Mouse (Mus musculus) thymus, postnatal 14 days (tissue): Measurements from ENCODE around the gene Trim62.

Experiments
- DNase-seq: peaks from one replicate; pipeline ENCODE4 v3.0.0; 2021

The Trim62 gene

DNA sequence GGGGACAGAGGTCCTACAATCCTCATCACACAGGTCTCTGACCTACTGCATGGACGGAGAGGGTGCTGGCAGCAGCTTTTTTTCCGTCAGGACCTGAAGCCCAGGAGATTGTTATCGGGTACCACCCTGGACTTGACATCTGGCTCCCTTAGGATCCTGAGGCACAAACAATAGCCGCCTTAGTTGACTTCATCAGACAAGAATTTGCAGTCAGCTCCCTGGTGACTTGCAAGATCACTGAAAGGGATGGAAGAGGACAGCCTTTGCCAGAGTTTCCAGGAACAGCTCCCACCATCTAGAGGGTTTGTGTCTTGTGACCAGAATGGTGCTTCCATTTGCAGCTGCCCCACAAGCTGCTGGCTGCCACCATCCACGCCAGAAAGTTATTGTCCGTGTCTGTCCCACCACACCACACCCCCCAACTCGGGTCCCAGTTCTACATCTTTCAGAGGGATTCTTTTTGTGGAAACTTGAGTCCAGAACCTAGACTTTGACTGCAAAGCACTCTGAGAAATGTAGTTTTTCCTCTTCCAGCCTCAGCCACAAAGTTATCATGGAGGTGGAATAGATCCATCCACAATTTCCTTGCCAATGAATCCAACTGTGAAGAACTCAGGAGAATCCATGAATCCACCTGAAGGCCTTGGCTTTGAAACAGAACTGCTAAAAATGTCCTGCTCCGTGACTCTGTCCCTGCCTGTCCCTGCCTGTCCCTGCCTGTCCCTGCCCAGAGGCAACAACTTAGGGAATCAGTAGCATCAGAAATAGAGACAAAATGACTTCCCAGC, 27.1 kb downstream of the Trim62 start:
- no peak for DNase-seq

DNA sequence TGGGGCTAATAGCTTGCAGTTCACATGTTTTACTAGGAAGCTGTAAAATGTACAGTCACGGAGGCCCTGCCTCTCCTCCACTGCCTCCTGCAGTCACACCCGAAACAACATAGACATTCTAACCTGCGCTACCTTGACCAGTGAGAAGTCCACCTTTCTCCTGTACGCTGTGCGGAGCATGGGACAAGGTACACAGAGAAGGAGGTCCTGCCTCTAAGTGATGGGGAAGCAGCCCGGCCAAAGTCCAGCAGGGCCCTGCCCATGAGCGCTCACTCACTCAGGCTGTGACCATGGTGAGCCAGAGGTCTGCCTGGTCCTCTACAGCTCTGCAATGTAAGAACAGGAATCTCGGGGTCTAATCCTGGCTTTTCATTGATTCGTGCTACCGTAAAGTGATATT, 28.7 kb downstream of the Trim62 start:
- DNase-seq, result no peak

DNA sequence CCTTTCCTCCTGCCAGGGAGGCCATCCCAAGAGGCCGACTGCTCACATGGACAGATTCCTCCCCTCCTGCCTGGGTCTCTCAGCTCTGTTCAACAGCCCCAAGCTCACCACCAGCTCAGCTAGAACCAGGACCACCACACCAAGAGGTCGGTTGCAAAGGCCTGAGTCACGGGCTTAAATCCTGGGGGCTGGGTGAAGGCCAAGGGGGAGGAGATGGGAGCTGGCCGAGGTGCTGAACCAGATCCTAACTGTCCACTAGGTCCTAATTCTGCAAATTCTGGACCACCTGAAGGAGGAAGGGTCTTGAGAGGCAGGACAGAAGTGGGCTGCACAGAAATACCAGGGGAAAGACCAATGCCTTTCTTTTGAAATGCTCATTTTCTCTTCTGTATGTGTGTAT, 30.4 kb downstream of the Trim62 start:
- DNase-seq, result no peak

DNA sequence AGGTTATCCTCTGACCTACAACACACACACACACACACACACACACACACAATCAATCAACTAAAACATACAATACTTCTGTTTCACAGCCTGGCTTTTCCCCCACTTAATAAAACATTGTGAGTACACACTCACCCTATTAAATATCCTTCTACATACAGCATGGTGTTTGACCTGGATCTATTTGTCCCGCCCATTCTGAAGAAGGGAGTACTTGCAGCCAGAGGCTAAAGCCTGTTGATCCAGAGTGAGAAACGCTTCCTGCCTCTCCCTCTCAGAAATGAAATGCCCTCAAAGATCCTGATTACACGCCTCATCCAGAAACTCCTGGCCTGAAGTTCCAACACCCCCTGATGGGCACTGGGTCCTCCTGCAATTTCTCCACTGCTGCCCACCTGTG, 33.7 kb downstream of the Trim62 start:
- no peak for DNase-seq

DNA sequence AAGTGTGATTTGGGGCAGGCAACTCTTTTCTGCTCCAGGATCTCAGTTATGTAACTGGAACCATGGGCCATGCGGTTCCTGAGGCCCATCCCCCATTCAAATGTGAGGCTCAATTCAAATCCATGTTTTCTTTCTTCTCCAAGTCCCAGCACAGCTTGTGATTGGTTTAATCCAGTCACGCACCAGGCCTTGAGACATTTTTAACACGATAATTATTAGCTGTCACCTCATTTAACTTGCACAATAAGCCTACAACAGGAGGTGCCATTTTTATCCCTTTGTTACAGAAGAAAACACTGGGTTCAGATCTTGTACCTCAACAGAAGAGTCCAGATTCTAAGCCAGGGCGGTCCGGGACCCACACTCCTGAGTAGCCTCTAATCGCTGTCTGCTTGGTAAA, 34.4 kb downstream of the Trim62 start:
- no peak for DNase-seq

DNA sequence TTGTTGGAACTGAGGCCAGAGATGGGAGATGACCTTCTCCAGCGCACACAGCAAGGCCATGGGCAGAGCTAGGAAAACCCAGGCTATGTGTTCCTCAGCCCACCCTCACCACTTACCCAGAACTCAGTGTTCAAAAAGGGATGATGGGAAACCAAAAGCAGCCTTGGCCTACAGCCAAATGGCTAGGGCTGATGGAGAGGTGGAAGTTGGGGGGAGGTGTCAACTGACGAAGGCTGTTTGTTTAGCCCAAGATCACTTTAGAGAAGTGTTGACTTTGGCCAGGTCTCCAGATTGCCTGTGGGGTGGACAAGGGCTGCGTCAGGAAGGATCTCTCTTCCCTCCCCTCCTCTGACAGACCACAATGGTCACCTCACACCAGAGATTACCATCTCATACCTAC, 34.8 kb downstream of the Trim62 start:
- DNase-seq, result no peak

DNA sequence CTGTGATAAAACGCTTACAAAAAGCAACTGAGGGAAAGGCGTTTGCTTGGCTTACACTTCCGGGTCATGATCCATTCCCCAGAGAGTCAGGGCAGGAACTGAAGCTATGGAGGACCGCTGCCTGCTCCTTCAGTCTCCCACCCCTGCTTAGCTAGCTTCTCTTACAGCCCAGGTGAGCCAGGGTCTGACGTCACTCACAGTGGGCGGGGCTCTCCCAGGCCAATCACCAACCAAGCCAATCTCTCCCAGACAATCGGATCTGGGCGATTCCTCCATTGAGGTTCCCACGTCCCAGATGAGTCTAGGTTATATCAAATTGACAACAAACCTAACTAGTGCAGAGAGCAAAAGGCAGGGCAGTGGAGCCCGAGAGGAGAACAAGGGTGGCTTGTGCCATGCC, 35.7 kb downstream of the Trim62 start:
- DNase-seq, result no peak

DNA sequence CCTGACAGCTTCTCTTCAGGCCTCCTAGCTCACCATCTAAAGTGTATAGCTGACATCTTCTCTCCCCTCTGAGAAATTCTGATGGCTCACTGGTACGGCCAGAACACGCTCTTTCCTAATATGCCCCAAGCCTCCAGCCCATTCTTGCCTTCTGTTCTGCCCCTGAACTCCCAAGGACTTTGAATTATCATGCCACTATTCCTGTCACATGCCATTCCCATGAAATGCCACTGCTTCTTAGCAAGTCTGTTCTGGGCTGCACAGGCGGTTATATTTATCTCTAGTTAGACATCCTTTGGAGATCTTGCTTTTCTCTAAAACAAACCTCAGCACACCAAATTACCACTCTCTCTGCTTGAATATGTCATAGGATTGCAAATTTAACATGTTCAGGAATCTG, 40.2 kb downstream of the Trim62 start:
- DNase-seq, result no peak

DNA sequence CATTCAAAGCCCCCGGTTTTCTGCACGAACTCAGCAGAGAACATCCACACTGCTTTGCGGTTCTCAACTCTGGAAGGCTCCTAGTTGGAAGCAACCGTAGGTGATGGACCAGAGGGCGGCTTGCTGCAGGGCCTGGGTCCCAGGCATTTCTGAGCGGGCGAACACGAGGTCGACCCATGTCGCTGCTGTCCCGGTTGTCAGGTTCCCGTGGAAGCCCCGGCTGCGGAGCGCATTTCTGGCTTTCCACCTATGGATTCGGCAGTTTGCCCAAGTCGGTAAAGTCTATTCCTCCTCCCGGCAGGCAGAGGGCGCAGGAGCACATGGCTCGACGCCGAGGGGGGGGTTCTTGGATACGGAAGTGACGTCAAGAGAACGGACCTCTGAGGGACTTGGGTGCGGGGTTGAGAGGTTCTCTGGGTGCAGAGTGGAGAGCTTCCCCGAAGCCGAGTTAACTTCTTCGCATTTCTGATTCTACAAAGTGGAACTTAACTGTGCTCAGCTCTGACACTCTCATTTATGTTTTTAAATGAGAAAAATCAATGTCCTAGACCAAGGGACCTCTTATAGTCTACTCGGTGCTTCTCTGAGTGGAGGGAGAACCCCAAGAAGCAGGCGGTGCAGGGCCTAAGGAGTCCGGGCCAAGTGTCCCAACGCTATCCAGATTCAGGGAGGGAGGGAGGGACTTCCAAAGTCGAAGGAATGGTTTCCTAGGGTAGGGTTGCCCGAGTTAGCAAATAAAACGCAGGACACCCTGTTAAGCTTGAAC, 41.6 kb downstream of the Trim62 start:
- DNase-seq, result peak; percentile 75

DNA sequence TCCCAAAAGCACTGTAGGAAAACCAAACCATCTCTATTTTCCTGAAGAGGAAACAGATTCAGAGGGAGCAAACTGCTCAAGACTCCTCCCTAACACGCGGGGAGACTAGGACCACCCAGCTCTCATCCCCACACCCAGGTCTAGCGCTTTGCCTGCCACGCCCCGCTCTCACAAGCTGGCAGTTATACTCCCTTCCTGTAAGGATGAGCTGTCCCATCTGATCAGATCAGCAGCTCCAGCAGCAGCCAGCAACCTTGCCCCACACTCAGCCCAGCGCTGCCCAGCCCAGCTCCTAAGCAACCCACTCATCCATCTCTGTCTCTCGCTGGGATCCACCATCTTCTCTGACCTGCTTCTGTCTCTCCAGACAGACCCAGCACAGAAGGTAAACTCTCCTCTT, 49.4 kb downstream of the Trim62 start:
- DNase-seq, result no peak

DNA sequence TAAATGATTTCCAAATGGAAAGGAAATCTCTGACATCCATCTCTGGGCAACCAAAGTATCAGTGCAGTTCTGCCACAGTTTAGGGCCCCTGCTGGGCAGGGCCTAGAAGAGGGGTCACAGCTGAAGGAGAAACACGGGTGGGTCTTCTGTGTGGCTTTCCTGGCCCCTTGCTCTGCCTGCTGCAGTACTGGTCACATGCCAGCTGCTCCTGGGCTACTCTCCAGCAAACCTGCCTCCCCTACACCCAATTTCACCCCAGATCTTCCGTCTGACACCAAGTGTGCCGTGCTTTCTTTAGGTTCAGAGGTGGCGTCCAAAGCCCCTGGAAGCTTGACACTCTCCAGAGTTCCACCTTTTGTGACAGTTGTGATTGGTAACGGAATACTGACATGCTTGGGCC, 52.2 kb downstream of the Trim62 start:
- DNase-seq, result no peak

DNA sequence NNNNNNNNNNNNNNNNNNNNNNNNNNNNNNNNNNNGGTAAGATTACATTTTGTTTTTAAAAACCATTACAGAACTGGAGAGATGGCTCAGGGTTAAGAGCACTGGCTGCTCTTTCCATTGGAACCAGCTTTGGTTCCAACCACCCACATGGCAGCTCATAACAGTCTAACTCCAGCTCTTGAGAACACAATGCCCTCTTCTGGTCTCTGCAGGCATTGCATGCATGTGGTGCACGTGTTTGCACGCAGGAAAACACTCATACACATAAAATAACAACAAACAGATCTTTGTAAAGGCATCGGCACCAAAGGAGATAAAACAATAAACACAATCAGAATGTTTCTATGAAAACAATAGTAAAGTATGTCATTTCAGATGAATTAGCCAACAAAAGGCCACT, 59.0 kb downstream of the Trim62 start:
- no peak for DNase-seq

DNA sequence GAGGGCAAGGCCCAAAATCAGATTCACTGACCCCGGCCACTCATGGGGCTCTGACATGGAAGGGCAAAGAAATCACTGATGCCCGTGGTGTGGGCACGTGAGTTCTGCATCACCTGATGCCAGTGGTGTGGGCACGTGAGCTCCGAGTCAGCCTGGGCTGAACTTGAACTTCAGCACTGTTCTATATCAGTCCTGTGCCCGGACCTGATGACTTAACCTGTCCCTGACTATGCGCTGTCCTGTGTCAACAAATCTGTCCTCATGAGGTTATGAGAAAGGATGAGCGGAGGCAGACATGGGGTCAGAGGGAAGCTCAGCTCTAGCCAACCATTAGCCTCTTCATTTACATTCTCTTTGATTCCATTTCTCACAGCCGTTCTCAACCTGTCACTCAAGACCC, 63.4 kb downstream of the Trim62 start:
- no peak for DNase-seq

DNA sequence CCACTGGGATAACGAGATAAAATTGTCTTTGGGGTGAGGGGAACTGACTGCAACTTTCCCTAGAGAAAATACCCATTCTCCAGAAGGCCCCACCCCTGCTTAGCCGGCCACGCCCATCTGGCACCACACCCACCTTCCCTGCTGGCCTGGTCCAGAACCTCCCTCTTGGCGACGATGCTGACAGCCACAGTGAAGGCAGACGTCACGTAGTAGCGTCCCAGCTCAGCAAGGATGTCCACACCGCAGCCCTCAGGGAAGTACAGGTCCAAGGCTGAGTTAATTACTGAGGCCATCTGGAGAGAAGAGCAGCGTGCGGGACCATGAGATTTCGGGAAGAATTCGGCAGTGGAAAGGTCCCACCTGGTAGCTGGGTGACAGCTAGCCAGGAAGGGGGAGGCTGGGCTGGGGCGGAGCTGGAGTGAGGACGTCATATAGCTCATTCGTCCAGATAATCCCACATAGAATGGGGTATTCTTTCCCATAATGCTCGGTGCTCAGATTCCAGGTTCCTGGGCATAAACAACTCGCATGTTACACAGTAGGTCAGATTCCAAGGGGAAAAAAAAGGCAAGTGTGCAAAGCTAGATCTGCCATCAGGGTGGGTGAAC, 64.0 kb downstream of the Trim62 start:
- no peak for DNase-seq

DNA sequence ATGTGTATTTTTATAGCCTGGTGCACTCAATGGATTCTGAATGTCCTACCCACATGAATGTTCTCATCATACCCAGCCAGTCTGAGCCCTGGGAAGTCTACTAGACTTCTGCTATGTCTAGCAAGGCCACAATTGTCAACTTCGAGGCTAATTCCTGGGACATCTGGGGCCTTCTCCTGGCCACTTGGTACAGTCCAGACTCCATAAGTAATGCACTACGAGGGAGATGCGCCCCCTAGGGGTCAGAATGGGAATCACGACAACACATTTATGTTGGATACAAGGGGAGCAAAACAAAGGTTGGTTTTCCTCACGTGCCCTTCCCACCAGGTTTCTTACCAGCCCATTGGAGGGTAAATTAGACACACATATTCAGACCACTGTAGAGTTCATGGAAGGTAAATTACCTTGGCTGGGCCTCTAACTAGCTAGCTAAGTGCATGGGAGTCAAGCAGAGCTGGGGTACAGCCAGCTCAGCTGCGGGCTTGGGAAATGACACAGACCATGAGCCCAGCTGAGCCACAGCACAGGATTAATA, 64.8 kb downstream of the Trim62 start:
- DNase-seq, result peak; percentile 60

DNA sequence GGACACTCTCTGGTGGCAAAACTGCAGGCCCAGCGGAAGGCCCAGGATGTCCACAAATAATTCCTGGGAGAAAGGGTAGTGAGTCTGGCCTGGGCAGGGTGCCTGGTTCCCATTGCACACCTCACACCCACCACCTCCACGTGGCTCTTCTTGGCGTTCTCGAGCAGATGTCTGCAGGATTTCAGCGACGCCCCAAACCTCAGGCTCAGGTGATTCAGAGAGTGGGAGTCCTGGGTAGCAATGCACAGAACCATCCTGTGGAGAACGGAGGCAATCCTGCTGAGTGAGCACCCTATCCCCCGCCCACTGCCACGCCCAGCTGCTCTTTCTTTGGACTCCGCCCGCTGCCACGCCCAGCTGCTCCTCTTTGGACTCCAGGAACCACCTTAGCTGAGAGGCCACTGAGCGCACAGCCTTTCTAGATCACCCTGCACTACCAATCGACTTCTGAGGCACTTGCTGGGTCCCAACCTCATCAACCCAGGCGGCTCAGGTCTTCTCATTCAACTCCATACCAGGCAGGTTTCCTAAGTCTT, 66.2 kb downstream of the Trim62 start:
- no peak for DNase-seq

DNA sequence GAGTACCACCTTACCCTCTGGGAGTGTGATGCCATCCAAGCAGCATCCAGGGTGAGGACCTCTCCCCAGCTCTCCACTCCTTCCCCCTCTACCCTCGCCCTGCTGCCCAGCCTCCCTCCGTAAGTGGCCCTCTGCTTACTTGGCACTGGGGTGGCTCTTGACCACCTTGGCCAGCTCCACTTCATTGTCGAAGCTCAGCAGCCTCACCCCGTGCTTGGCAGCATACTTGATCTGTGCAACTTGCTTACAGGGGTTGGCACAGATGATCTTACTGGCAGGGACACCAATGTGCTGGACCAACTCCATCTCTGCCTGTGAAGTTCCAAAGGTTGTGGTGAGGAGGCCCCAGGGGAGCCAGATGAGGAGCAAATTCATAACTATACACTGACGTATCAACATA, 67.1 kb downstream of the Trim62 start:
- DNase-seq, result no peak

DNA sequence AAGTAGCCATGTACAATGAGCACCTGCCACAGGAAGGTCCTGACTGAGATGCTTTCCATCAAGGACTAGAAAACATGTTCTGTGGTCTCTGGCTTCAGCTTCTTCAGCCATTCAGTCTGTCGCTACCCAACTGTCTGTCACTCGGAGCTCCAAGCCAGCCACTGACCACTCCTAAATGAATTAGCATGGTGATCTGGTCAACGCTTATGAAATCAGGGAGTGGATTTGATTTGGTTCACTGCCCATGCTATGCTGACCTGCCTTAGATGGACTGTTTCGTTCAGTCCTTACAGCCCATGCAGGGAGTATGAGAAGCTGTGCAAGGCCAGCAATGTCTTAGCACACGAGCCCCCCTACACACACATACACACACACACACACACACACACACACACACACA, 70.5 kb downstream of the Trim62 start:
- DNase-seq, result no peak

DNA sequence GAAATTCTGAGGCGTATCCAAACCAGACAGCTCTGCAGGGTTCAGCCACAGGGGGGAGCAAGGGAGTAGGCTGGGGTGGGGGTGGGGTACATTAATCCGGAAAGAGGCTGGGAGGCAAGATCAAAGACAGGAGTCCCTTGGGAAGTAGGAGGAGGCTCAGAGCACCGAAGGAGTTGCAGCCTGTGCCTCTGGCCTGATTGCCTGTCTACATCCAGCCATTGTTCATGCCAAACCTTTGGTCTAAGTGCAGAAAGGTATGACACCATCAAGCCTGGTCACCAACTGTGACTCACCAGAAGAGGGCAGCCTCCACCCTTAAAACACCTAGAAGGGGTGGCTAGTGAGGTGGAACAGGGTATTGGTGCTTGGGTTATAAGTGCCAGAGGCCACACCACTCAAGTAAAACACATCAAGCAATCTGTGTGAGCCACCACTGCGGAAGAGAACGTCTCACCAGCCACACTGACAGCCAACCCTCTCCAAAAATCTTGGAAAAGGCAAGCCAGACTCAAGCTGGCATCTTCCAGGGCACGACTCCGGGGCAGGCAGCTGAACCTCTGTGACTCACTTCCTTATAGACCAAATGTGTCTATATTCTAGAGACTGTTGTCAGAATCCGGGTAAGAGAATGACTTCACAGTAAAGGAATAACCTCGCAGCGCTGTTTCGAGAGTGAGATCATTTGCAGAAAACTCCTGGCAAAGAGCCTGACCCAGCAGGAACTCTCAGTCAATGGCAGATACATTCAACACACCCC, 74.0 kb downstream of the Trim62 start:
- DNase-seq, result peak; percentile 48

DNA sequence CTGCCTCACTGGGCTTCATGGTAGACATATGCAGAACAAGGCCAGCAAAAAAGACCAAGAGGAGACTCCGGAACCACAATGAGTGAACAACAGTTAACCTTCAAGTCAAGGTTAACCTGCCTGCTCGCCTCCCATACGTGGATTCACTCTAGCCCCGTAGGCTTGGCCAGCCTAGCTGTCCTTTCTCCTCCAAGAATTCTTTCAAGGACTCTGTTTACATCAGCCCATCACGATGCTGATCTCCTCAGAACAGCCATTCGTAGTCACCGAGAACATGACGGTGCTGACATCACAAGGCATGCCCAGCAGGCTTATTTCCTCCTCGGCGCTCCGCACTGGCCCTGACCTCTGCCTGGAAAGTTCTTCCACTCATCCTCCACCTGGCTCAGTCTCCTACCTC, 74.8 kb downstream of the Trim62 start:
- no peak for DNase-seq

DNA sequence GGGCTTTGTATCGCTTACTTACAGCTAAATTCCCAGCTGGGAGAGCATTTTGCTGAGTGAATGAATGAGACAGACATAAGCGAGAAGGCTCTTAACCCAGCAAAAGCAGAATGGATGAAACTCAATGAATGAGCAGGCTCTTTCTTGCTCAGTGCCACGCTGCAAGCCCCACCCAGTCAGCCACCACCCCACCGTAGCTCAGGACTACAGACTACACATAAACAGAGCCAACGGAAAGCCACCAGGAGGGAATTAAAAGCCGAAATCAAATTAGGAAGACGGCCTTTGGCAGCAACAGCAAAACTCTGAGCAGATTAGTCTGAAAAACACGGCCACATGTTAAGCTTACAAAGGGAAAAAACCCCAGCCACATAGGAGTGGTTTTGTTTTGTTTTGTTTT, 75.5 kb downstream of the Trim62 start:
- no peak for DNase-seq

DNA sequence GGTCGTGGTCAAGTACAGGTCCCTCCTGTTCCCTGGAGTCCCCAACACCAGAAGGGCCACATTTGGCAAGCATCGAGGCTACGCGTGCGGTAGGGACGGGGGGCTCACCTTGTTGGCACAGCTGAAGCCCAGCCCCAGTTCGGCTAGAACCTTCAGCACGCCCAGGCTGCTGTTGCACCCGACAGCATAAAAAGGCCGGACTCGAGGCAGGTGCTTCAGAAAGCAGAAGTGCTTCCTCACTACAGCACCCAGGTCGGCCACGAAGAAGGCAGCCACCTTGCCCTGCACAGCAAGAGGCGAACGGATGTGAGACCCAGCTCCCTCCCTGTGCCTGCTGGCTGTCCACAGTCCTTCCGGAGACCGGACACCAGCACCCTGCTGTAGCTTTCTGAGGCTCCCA, 76.3 kb downstream of the Trim62 start:
- DNase-seq, result no peak
